Mouse (Mus musculus): Measurements from ENCODE around the gene Fancc. TPM values are rescaled to one million over a fixed set of nuclear protein-coding genes. Genes with fewer than 3 reads are reported as not detected.
"Not testable (repeated sequence)": the region's sequence is repeated elsewhere in the genome, so short reads cannot be mapped to it uniquely, and the experiment has no call there.

Fancc gene
- polyA plus RNA-seq, 1 experiment from 2014 or later, result 16.6 TPM

- Histone ChIP-seq H3K36me3 (ENCODE audit: control insufficient read depth, insufficient read depth) (no peaks in the 10 kb centered on the region), H3K9ac (ENCODE audit: low read length) (no peak overlapping the region), H3K4me1 (ENCODE audit: control insufficient read depth, insufficient read depth, low read length) (no peaks in the 10 kb centered on the region), H3K4me3 (ENCODE audit: low read length) (no peak overlapping the region), H3K9me3 (replicated peaks; ENCODE audit: control insufficient read depth, low read length) (no peaks in the 10 kb centered on the region), H3K27me3 (ENCODE audit: control insufficient read depth, insufficient read depth, low read length) (no peaks in the 10 kb centered on the region), H3K27ac (ENCODE audit: low read length) (no peak overlapping the region), H3K4me2 (ENCODE audit: low read depth, low read length) (no peak overlapping the region)
- ATAC-seq (replicated peaks; ENCODE audit: extremely low read depth, insufficient read depth, low FRiP score), result no peak
- 78% methylated on average over 4 of the region's 4 CpGs for WGBS
These were observed 141.0 kb downstream of the Fancc start for GRCm38 (mm10) chr13:63356101-63356500.

- not testable (repeated sequence) for H3K27ac ChIP-seq (ENCODE audit: low read length); H3K4me3 ChIP-seq (ENCODE audit: low read length); H3K36me3 ChIP-seq (ENCODE audit: control insufficient read depth, insufficient read depth); H3K9ac ChIP-seq (ENCODE audit: low read length); H3K27me3 ChIP-seq (ENCODE audit: control insufficient read depth, insufficient read depth, low read length); H3K9me3 ChIP-seq (replicated peaks; ENCODE audit: control insufficient read depth, low read length); H3K4me2 ChIP-seq (ENCODE audit: low read depth, low read length); H3K4me1 ChIP-seq (ENCODE audit: control insufficient read depth, insufficient read depth, low read length); ATAC-seq (replicated peaks; ENCODE audit: extremely low read depth, insufficient read depth, low FRiP score)
- 84% methylated on average over 4 of the region's 4 CpGs for WGBS
These were observed 143.8 kb downstream of the Fancc start for GRCm38 (mm10) chr13:63353312-63353711.

- WGBS, result 88% methylated on average over 4 of the region's 4 CpGs
- ATAC-seq (replicated peaks; ENCODE audit: extremely low read depth, insufficient read depth, low FRiP score), result no peak
These were observed 147.0 kb downstream of the Fancc start for GRCm38 (mm10) chr13:63350076-63350475.

GRCm38 (mm10) chr13:63347639-63348038 is 149.4 kb downstream of the Fancc start:
- H3K4me3 ChIP-seq (ENCODE audit: low read length), result no peak overlapping the region
- H3K27me3 ChIP-seq (ENCODE audit: control insufficient read depth, insufficient read depth, low read length), result no peaks in the 10 kb centered on the region
- no peak overlapping the region for H3K27ac ChIP-seq (ENCODE audit: low read length)
- WGBS, result 74% methylated on average over 2 of the region's 2 CpGs
- no peak for ATAC-seq (replicated peaks; ENCODE audit: extremely low read depth, insufficient read depth, low FRiP score)
- H3K4me2 ChIP-seq (ENCODE audit: low read depth, low read length), result no peak overlapping the region
- H3K9me3 ChIP-seq (replicated peaks; ENCODE audit: control insufficient read depth, low read length), result no peaks in the 10 kb centered on the region
- H3K36me3 ChIP-seq (ENCODE audit: control insufficient read depth, insufficient read depth), result peaks cover 3% of the 10 kb centered on the region; the same call in 1 of the 2 replicates
- H3K9ac ChIP-seq (ENCODE audit: low read length), result no peak overlapping the region
- no peaks in the 10 kb centered on the region for H3K4me1 ChIP-seq (ENCODE audit: control insufficient read depth, insufficient read depth, low read length)

More at GRCm38 (mm10) chr13:63350076-63350475, 147.0 kb downstream of the Fancc start:
- Histone ChIP-seq H3K4me1 (ENCODE audit: control insufficient read depth, insufficient read depth, low read length) (no peaks in the 10 kb centered on the region), H3K4me3 (ENCODE audit: low read length) (no peak overlapping the region), H3K9me3 (replicated peaks; ENCODE audit: control insufficient read depth, low read length) (no peaks in the 10 kb centered on the region), H3K27me3 (ENCODE audit: control insufficient read depth, insufficient read depth, low read length) (no peaks in the 10 kb centered on the region), H3K9ac (ENCODE audit: low read length) (no peak overlapping the region), H3K36me3 (ENCODE audit: control insufficient read depth, insufficient read depth) (no peaks in the 10 kb centered on the region; the same call in 1 of the 2 replicates), H3K27ac (ENCODE audit: low read length) (no peak overlapping the region), H3K4me2 (ENCODE audit: low read depth, low read length) (no peak overlapping the region)

DNA sequence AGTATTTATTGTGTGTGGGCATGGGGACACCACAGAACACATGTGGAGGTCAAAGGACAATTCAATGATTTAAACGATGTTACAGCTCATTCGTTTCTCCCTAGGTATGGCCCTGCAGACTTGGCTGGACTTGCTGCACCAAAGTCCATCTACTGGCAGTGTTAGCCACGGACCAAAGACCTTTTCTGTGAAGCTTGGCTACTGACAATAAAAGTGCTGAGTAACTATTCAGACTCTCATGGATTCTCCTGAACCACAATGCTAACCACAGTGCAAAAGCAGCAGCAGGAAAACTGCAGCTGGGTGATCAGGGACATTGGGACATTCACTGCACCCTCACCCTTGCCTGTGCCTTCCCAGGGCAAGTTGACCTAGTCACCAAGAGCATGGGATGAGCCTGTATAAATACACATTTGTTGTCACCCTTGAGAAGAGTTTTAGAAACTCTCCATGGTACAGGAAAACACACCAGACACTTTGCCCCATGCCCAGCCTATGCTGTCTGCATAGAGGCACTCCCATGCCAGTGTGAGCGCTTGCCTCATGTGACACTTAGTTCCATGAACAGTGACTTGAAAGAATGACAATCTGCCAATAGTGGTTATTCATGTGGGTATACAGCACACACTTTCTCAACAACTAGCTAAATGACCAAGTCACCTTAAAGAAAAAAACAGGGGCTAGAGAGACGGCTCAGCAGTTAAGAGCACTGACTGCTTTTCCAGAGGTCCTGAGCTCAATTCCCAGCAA is 151.4 kb downstream of the Fancc start:
- Histone ChIP-seq H3K27me3 (ENCODE audit: control insufficient read depth, insufficient read depth, low read length) (no peaks in the 10 kb centered on the region), H3K4me3 (ENCODE audit: low read length) (no peak overlapping the region), H3K27ac (ENCODE audit: low read length) (no peak overlapping the region), H3K9ac (ENCODE audit: low read length) (no peak overlapping the region), H3K4me2 (ENCODE audit: low read depth, low read length) (no peak overlapping the region), H3K4me1 (ENCODE audit: control insufficient read depth, insufficient read depth, low read length) (no peaks in the 10 kb centered on the region), H3K9me3 (replicated peaks; ENCODE audit: control insufficient read depth, low read length) (no peaks in the 10 kb centered on the region), H3K36me3 (ENCODE audit: control insufficient read depth, insufficient read depth) (peaks cover 3% of the 10 kb centered on the region; the same call in 1 of the 2 replicates)
- WGBS, result 82% methylated on average over 5 of the region's 5 CpGs
- no peak for ATAC-seq (replicated peaks; ENCODE audit: extremely low read depth, insufficient read depth, low FRiP score)

- Histone ChIP-seq H3K4me1 (ENCODE audit: control insufficient read depth, insufficient read depth, low read length) (no peaks in the 10 kb centered on the region), H3K27ac (ENCODE audit: low read length) (no peak overlapping the region), H3K27me3 (ENCODE audit: control insufficient read depth, insufficient read depth, low read length) (no peaks in the 10 kb centered on the region), H3K36me3 (ENCODE audit: control insufficient read depth, insufficient read depth) (peaks cover 3% of the 10 kb centered on the region; the same call in 1 of the 2 replicates), H3K9ac (ENCODE audit: low read length) (no peak overlapping the region), H3K9me3 (replicated peaks; ENCODE audit: control insufficient read depth, low read length) (no peaks in the 10 kb centered on the region), H3K4me3 (ENCODE audit: low read length) (no peak overlapping the region), H3K4me2 (ENCODE audit: low read depth, low read length) (no peak overlapping the region)
- ATAC-seq (replicated peaks; ENCODE audit: extremely low read depth, insufficient read depth, low FRiP score), result no peak
- WGBS, result over 99% methylated on average over 3 of the region's 3 CpGs
These were observed 152.6 kb downstream of the Fancc start for GRCm38 (mm10) chr13:63344481-63344880.

DNA sequence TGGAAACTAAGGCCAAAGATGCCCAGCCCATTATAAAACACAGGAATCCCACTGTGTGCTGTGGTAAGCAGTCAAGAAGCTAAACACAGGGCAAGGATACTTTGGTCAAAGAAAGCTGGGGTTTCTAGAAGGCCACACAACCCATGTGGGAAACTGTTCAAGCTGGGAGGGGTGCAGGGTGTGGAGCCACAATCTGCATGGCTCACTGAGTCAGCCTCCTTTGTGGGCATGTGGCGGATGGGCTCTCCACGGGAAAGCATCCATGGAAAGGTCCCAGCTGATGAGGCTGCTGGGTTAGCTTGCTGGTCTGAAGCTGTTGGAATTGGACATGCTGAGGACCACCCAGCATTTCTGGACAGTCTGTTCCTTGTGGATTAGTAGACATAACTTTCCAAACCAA is 154.3 kb downstream of the Fancc start:
- Histone ChIP-seq H3K4me2 (ENCODE audit: low read depth, low read length) (no peak overlapping the region), H3K4me3 (ENCODE audit: low read length) (no peak overlapping the region), H3K36me3 (ENCODE audit: control insufficient read depth, insufficient read depth) (peaks cover 3% of the 10 kb centered on the region; the same call in 1 of the 2 replicates), H3K27me3 (ENCODE audit: control insufficient read depth, insufficient read depth, low read length) (no peaks in the 10 kb centered on the region), H3K4me1 (ENCODE audit: control insufficient read depth, insufficient read depth, low read length) (no peaks in the 10 kb centered on the region), H3K9ac (ENCODE audit: low read length) (no peak overlapping the region), H3K9me3 (replicated peaks; ENCODE audit: control insufficient read depth, low read length) (no peaks in the 10 kb centered on the region), H3K27ac (ENCODE audit: low read length) (no peak overlapping the region)
- 82% methylated on average over 2 of the region's 2 CpGs for WGBS
- ATAC-seq (replicated peaks; ENCODE audit: extremely low read depth, insufficient read depth, low FRiP score), result no peak

GRCm38 (mm10) chr13:63339946-63340345 is 157.1 kb downstream of the Fancc start:
- no peak for ATAC-seq (replicated peaks; ENCODE audit: extremely low read depth, insufficient read depth, low FRiP score)
- 88% methylated on average over 4 of the region's 4 CpGs for WGBS
- H3K4me2 ChIP-seq (ENCODE audit: low read depth, low read length), result no peak overlapping the region
- no peak overlapping the region for H3K9ac ChIP-seq (ENCODE audit: low read length)
- no peaks in the 10 kb centered on the region for H3K9me3 ChIP-seq (replicated peaks; ENCODE audit: control insufficient read depth, low read length)
- H3K27ac ChIP-seq (ENCODE audit: low read length), result no peak overlapping the region
- no peak overlapping the region for H3K4me3 ChIP-seq (ENCODE audit: low read length)
- H3K36me3 ChIP-seq (ENCODE audit: control insufficient read depth, insufficient read depth), result 0 out of 2 replicates have a peak, but pooled peaks cover 3% of the 10 kb centered on the region
- H3K27me3 ChIP-seq (ENCODE audit: control insufficient read depth, insufficient read depth, low read length), result no peaks in the 10 kb centered on the region
- no peaks in the 10 kb centered on the region for H3K4me1 ChIP-seq (ENCODE audit: control insufficient read depth, insufficient read depth, low read length)

- Histone ChIP-seq H3K4me2 (ENCODE audit: low read depth, low read length) (no peak overlapping the region), H3K4me3 (ENCODE audit: low read length) (no peak overlapping the region), H3K27me3 (ENCODE audit: control insufficient read depth, insufficient read depth, low read length) (no peaks in the 10 kb centered on the region), H3K9ac (ENCODE audit: low read length) (no peak overlapping the region), H3K36me3 (ENCODE audit: control insufficient read depth, insufficient read depth) (no peaks in the 10 kb centered on the region), H3K9me3 (replicated peaks; ENCODE audit: control insufficient read depth, low read length) (no peaks in the 10 kb centered on the region), H3K4me1 (ENCODE audit: control insufficient read depth, insufficient read depth, low read length) (no peaks in the 10 kb centered on the region), H3K27ac (ENCODE audit: low read length) (no peak overlapping the region)
- ATAC-seq (replicated peaks; ENCODE audit: extremely low read depth, insufficient read depth, low FRiP score), result no peak
- 75% methylated on average over 8 of the region's 8 CpGs for WGBS
These were observed 159.7 kb downstream of the Fancc start for GRCm38 (mm10) chr13:63337239-63337960.

All from heart, embryonic 16.5 days (tissue).